Mouse (Mus musculus): Measurements from ENCODE around the gene Hoxd9. TPM values are rescaled to one million over a fixed set of nuclear protein-coding genes. Genes with fewer than 3 reads are reported as not detected.

Gene Hoxd9
- total and polyA plus RNA-seq, 3 experiments, result not detected

GRCm38 (mm10) chr2:74714156-74714789 is 16.7 kb downstream of the Hoxd9 start:
- H3K27me3 ChIP-seq (ENCODE audit: control insufficient read depth in 1 of 2, insufficient read depth in 2 of 2, low read length in 2 of 2), result peaks cover 0 to 1% of the 10 kb centered on the region in 2 experiments; a peak in 1 of 4 replicates
- no peaks in the 10 kb centered on the region for H3K79me2 ChIP-seq (ENCODE audit: control insufficient read depth, insufficient read depth, low read length, poor library complexity)

GRCm38 (mm10) chr2:74714881-74715280 is 17.4 kb downstream of the Hoxd9 start:
- peaks cover 0 to 1% of the 10 kb centered on the region in 2 experiments; a peak in 1 of 4 replicates for H3K27me3 ChIP-seq (ENCODE audit: control insufficient read depth in 1 of 2, insufficient read depth in 2 of 2, low read length in 2 of 2)

More at GRCm38 (mm10) chr2:74714156-74714789, 16.7 kb downstream of the Hoxd9 start:
- Histone ChIP-seq H3K4me3 (ENCODE audit: control insufficient read depth in 1 of 2, insufficient read depth in 1 of 2, low read depth in 2 of 2, low read length in 2 of 2) (no peak overlapping the region), H3K27ac (ENCODE audit: control insufficient read depth, low read depth, low read length) (no peak overlapping the region), H3K36me3 (ENCODE audit: control insufficient read depth in 1 of 2, insufficient read depth in 2 of 2, low read length in 2 of 2) (no peaks in the 10 kb centered on the region), H3K4me1 (ENCODE audit: control insufficient read depth in 1 of 2, insufficient read depth in 2 of 2, low read length in 2 of 2) (no peaks in the 10 kb centered on the region), H3K9me3 (replicated peaks; ENCODE audit: insufficient read depth, low read length) (no peaks in the 10 kb centered on the region), H3K9ac (ENCODE audit: control insufficient read depth, low read depth, low read length, poor library complexity, severe bottlenecking) (no peak overlapping the region)
- DNase-seq (ENCODE audit: low read depth, low spot score), result no peak
- TF ChIP-seq MAX (IDR thresholded peaks at IDR 0.05; ENCODE audit: low read length) (no peak), MXI1 (IDR thresholded peaks at IDR 0.05; ENCODE audit: low read depth, low read length) (no peak), POLR2AphosphoS2 (IDR thresholded peaks at IDR 0.05; ENCODE audit: low read length) (no peak), ZC3H11A (IDR thresholded peaks at IDR 0.05; ENCODE audit: low read depth, low read length) (no peak)

GRCm38 (mm10) chr2:74715504-74716241 is 18.1 kb downstream of the Hoxd9 start:
- peak overlapping the region; percentile 26 to 44; a peak in 3 of 4 replicates for H3K4me3 ChIP-seq (ENCODE audit: control insufficient read depth in 1 of 2, insufficient read depth in 1 of 2, low read depth in 2 of 2, low read length in 2 of 2)
- no peak overlapping the region for H3K27ac ChIP-seq (ENCODE audit: control insufficient read depth, low read depth, low read length)
- TF ChIP-seq ZC3H11A (IDR thresholded peaks at IDR 0.05; ENCODE audit: low read depth, low read length) (peak; percentile 88), CTCF (IDR thresholded peaks at IDR 0.05 in 2 of 3, conservative IDR thresholded peaks at IDR 0.05 in 1 of 3; ENCODE audit: control insufficient read depth in 1 of 3, insufficient read depth in 1 of 3, low read depth in 2 of 3, low read length in 3 of 3, poor library complexity in 1 of 3, severe bottlenecking in 1 of 3) (peak; percentile 81 to 98 (median 87)), CHD2 (IDR thresholded peaks at IDR 0.05; ENCODE audit: low read length) (no peak), SMC3 (IDR thresholded peaks at IDR 0.05; ENCODE audit: low read depth, low read length) (peak; percentile 86), RAD21 (IDR thresholded peaks at IDR 0.05; ENCODE audit: low read depth, low read length) (peak; percentile 93)
- no peaks in the 10 kb centered on the region for H3K36me3 ChIP-seq (ENCODE audit: control insufficient read depth in 1 of 2, insufficient read depth in 2 of 2, low read length in 2 of 2)
- peak; percentile 92 for DNase-seq (ENCODE audit: low read depth, low spot score)
- peak overlapping the region; percentile 19; the same call in 1 of the 2 replicates for H3K9ac ChIP-seq (ENCODE audit: control insufficient read depth, low read depth, low read length, poor library complexity, severe bottlenecking)
- no peaks in the 10 kb centered on the region for H3K79me2 ChIP-seq (ENCODE audit: control insufficient read depth, insufficient read depth, low read length, poor library complexity)
- H3K4me1 ChIP-seq (ENCODE audit: control insufficient read depth in 1 of 2, insufficient read depth in 2 of 2, low read length in 2 of 2), result no peaks in the 10 kb centered on the region
- no peaks in the 10 kb centered on the region for H3K9me3 ChIP-seq (replicated peaks; ENCODE audit: insufficient read depth, low read length)
- peaks cover 0 to 1% of the 10 kb centered on the region in 2 experiments; a peak in 1 of 4 replicates for H3K27me3 ChIP-seq (ENCODE audit: control insufficient read depth in 1 of 2, insufficient read depth in 2 of 2, low read length in 2 of 2)

More at GRCm38 (mm10) chr2:74714881-74715280, 17.4 kb downstream of the Hoxd9 start:
- H3K27ac ChIP-seq (ENCODE audit: control insufficient read depth, low read depth, low read length), result no peak overlapping the region
- H3K9me3 ChIP-seq (replicated peaks; ENCODE audit: insufficient read depth, low read length), result no peaks in the 10 kb centered on the region
- no peaks in the 10 kb centered on the region for H3K79me2 ChIP-seq (ENCODE audit: control insufficient read depth, insufficient read depth, low read length, poor library complexity)
- no peaks in the 10 kb centered on the region for H3K36me3 ChIP-seq (ENCODE audit: control insufficient read depth in 1 of 2, insufficient read depth in 2 of 2, low read length in 2 of 2)
- H3K9ac ChIP-seq (ENCODE audit: control insufficient read depth, low read depth, low read length, poor library complexity, severe bottlenecking), result no peak overlapping the region
- TF ChIP-seq NRF1 (IDR thresholded peaks at IDR 0.05; ENCODE audit: insufficient read depth, low read depth, low read length, poor library complexity, severe bottlenecking) (peak; percentile 73), EP300 (IDR thresholded peaks at IDR 0.05; ENCODE audit: low read depth in 1 of 2, low read length in 2 of 2) (no peak)
- H3K4me3 ChIP-seq (ENCODE audit: control insufficient read depth in 1 of 2, insufficient read depth in 1 of 2, low read depth in 2 of 2, low read length in 2 of 2), result peak overlapping the region in 1 of 2 experiments; percentile 26; a peak in 1 of 4 replicates
- peak; percentile 20 for DNase-seq (ENCODE audit: low read depth, low spot score)
- no peaks in the 10 kb centered on the region for H3K4me1 ChIP-seq (ENCODE audit: control insufficient read depth in 1 of 2, insufficient read depth in 2 of 2, low read length in 2 of 2)
